Mouse (Mus musculus): ENCODE data around the gene Pdzrn4. TPM values are rescaled to one million over a fixed set of nuclear protein-coding genes. Genes with fewer than 3 reads are reported as not detected.
"Not testable (repeated sequence)": the region's sequence is repeated elsewhere in the genome, so short reads cannot be mapped to it uniquely, and the experiment has no call there.

The Pdzrn4 gene
- polyA plus RNA-seq (2014; fragmentation: Nextera tagmentation; extraction: Ambion mirVana) = 0.64 and 0.68 TPM in 2 replicates

- under 1% methylated on average over 54 of the region's 65 CpGs for WGBS (ENCODE audit: insufficient replicate concordance)
- Histone ChIP-seq H3K9me3 (replicated peaks; ENCODE audit: control insufficient read depth, low read length) (no peaks in the 10 kb centered on the region), H3K9ac (ENCODE audit: low read depth, low read length) (peak within 1 kb of the TSS; percentile 46; the same call in 1 of the 2 replicates), H3K4me1 (ENCODE audit: control insufficient read depth, insufficient read depth, low read length) (peaks cover 6% of the 10 kb centered on the region), H3K4me2 (peak within 1 kb of the TSS; percentile 97), H3K4me3 (ENCODE audit: low read depth, low read length) (peak within 1 kb of the TSS; percentile 61), H3K27ac (ENCODE audit: low read depth, low read length) (no peak within 1 kb of the TSS), H3K36me3 (ENCODE audit: control insufficient read depth, insufficient read depth, low read length) (no peaks in the 10 kb centered on the region), H3K27me3 (ENCODE audit: control insufficient read depth, insufficient read depth, low read length) (peaks cover 27% of the 10 kb centered on the region)
- 0 out of 2 replicates have a peak, but pooled peaks have one; percentile 35 for ATAC-seq (replicated peaks; ENCODE audit: insufficient number of reproducible peaks, low FRiP score, low TSS enrichment)
Observed at GRCm38 (mm10) chr15:92396770-92397608, at the start of gene Pdzrn4. Pdzrn4 (plus strand) TSS chr15:92396881.

- no peak overlapping the region for H3K4me3 ChIP-seq (ENCODE audit: low read depth, low read length)
- 50% methylated on average over 4 of the region's 4 CpGs for WGBS (ENCODE audit: insufficient replicate concordance)
- no peaks in the 10 kb centered on the region for H3K27me3 ChIP-seq (ENCODE audit: control insufficient read depth, insufficient read depth, low read length)
- no peak overlapping the region for H3K27ac ChIP-seq (ENCODE audit: low read depth, low read length)
- H3K4me1 ChIP-seq (ENCODE audit: control insufficient read depth, insufficient read depth, low read length) = no peaks in the 10 kb centered on the region
- no peak overlapping the region for H3K4me2 ChIP-seq
- ATAC-seq (replicated peaks; ENCODE audit: insufficient number of reproducible peaks, low FRiP score, low TSS enrichment) = no peak
- no peaks in the 10 kb centered on the region for H3K36me3 ChIP-seq (ENCODE audit: control insufficient read depth, insufficient read depth, low read length)
- H3K9ac ChIP-seq (ENCODE audit: low read depth, low read length) = no peak overlapping the region
- H3K9me3 ChIP-seq (replicated peaks; ENCODE audit: control insufficient read depth, low read length) = no peaks in the 10 kb centered on the region
Observed at GRCm38 (mm10) chr15:92347426-92347825, 49.3 kb upstream of the Pdzrn4 start.

GRCm38 (mm10) chr15:92347902-92348301 lies 48.8 kb upstream of the Pdzrn4 start:
- Histone ChIP-seq H3K9me3 (replicated peaks; ENCODE audit: control insufficient read depth, low read length) (no peaks in the 10 kb centered on the region), H3K4me2 (no peak overlapping the region), H3K27ac (ENCODE audit: low read depth, low read length) (no peak overlapping the region), H3K27me3 (ENCODE audit: control insufficient read depth, insufficient read depth, low read length) (no peaks in the 10 kb centered on the region), H3K4me3 (ENCODE audit: low read depth, low read length) (no peak overlapping the region), H3K9ac (ENCODE audit: low read depth, low read length) (no peak overlapping the region), H3K36me3 (ENCODE audit: control insufficient read depth, insufficient read depth, low read length) (no peaks in the 10 kb centered on the region), H3K4me1 (ENCODE audit: control insufficient read depth, insufficient read depth, low read length) (no peaks in the 10 kb centered on the region)
- 41% methylated on average over 3 of the region's 3 CpGs for WGBS (ENCODE audit: insufficient replicate concordance)
- ATAC-seq (replicated peaks; ENCODE audit: insufficient number of reproducible peaks, low FRiP score, low TSS enrichment) = no peak

- H3K9ac ChIP-seq (ENCODE audit: low read depth, low read length); H3K9me3 ChIP-seq (replicated peaks; ENCODE audit: control insufficient read depth, low read length); ATAC-seq (replicated peaks; ENCODE audit: insufficient number of reproducible peaks, low FRiP score, low TSS enrichment); H3K36me3 ChIP-seq (ENCODE audit: control insufficient read depth, insufficient read depth, low read length); H3K4me3 ChIP-seq (ENCODE audit: low read depth, low read length); H3K4me1 ChIP-seq (ENCODE audit: control insufficient read depth, insufficient read depth, low read length); H3K27ac ChIP-seq (ENCODE audit: low read depth, low read length); H3K4me2 ChIP-seq; H3K27me3 ChIP-seq (ENCODE audit: control insufficient read depth, insufficient read depth, low read length): not testable (repeated sequence)
Observed at GRCm38 (mm10) chr15:92348453-92348852, 48.2 kb upstream of the Pdzrn4 start.

- no peak for ATAC-seq (replicated peaks; ENCODE audit: insufficient number of reproducible peaks, low FRiP score, low TSS enrichment)
- H3K9ac ChIP-seq (ENCODE audit: low read depth, low read length) = no peak overlapping the region
- no peaks in the 10 kb centered on the region for H3K4me1 ChIP-seq (ENCODE audit: control insufficient read depth, insufficient read depth, low read length)
- H3K27me3 ChIP-seq (ENCODE audit: control insufficient read depth, insufficient read depth, low read length) = no peaks in the 10 kb centered on the region
- no peaks in the 10 kb centered on the region for H3K36me3 ChIP-seq (ENCODE audit: control insufficient read depth, insufficient read depth, low read length)
- WGBS (ENCODE audit: insufficient replicate concordance) = 48% methylated on average over 6 of the region's 6 CpGs
- no peaks in the 10 kb centered on the region for H3K9me3 ChIP-seq (replicated peaks; ENCODE audit: control insufficient read depth, low read length)
- no peak overlapping the region for H3K4me2 ChIP-seq
- no peak overlapping the region for H3K4me3 ChIP-seq (ENCODE audit: low read depth, low read length)
- no peak overlapping the region for H3K27ac ChIP-seq (ENCODE audit: low read depth, low read length)
Observed at GRCm38 (mm10) chr15:92364153-92364552, 32.5 kb upstream of the Pdzrn4 start.

- no peak overlapping the region for H3K27ac ChIP-seq (ENCODE audit: low read depth, low read length)
- no peaks in the 10 kb centered on the region for H3K36me3 ChIP-seq (ENCODE audit: control insufficient read depth, insufficient read depth, low read length)
- no peak overlapping the region for H3K4me2 ChIP-seq
- no peaks in the 10 kb centered on the region for H3K4me1 ChIP-seq (ENCODE audit: control insufficient read depth, insufficient read depth, low read length)
- no peak overlapping the region for H3K4me3 ChIP-seq (ENCODE audit: low read depth, low read length)
- H3K9me3 ChIP-seq (replicated peaks; ENCODE audit: control insufficient read depth, low read length) = no peaks in the 10 kb centered on the region
- no peak for ATAC-seq (replicated peaks; ENCODE audit: insufficient number of reproducible peaks, low FRiP score, low TSS enrichment)
- no peaks in the 10 kb centered on the region for H3K27me3 ChIP-seq (ENCODE audit: control insufficient read depth, insufficient read depth, low read length)
- no peak overlapping the region for H3K9ac ChIP-seq (ENCODE audit: low read depth, low read length)
Observed at GRCm38 (mm10) chr15:92364592-92364991, 32.1 kb upstream of the Pdzrn4 start.

- Histone ChIP-seq H3K9me3 (replicated peaks; ENCODE audit: control insufficient read depth, low read length) (no peaks in the 10 kb centered on the region), H3K27me3 (ENCODE audit: control insufficient read depth, insufficient read depth, low read length) (peaks cover 27% of the 10 kb centered on the region), H3K4me2 (no peak overlapping the region), H3K4me1 (ENCODE audit: control insufficient read depth, insufficient read depth, low read length) (peaks cover 6% of the 10 kb centered on the region), H3K27ac (ENCODE audit: low read depth, low read length) (no peak overlapping the region), H3K36me3 (ENCODE audit: control insufficient read depth, insufficient read depth, low read length) (no peaks in the 10 kb centered on the region), H3K4me3 (ENCODE audit: low read depth, low read length) (no peak overlapping the region), H3K9ac (ENCODE audit: low read depth, low read length) (no peak overlapping the region)
- WGBS (ENCODE audit: insufficient replicate concordance) = 77% methylated on average over 5 of the region's 5 CpGs
- no peak for ATAC-seq (replicated peaks; ENCODE audit: insufficient number of reproducible peaks, low FRiP score, low TSS enrichment)
Observed at GRCm38 (mm10) chr15:92394811-92395210, 1.9 kb upstream of the Pdzrn4 start.

- Histone ChIP-seq H3K9me3 (replicated peaks; ENCODE audit: control insufficient read depth, low read length) (no peaks in the 10 kb centered on the region), H3K4me2 (no peak overlapping the region), H3K4me1 (ENCODE audit: control insufficient read depth, insufficient read depth, low read length) (peaks cover 6% of the 10 kb centered on the region), H3K36me3 (ENCODE audit: control insufficient read depth, insufficient read depth, low read length) (no peaks in the 10 kb centered on the region), H3K27me3 (ENCODE audit: control insufficient read depth, insufficient read depth, low read length) (peaks cover 27% of the 10 kb centered on the region), H3K27ac (ENCODE audit: low read depth, low read length) (no peak overlapping the region), H3K9ac (ENCODE audit: low read depth, low read length) (no peak overlapping the region), H3K4me3 (ENCODE audit: low read depth, low read length) (no peak overlapping the region)
- WGBS (ENCODE audit: insufficient replicate concordance) = 40% methylated on average over 2 of the region's 2 CpGs
- no peak for ATAC-seq (replicated peaks; ENCODE audit: insufficient number of reproducible peaks, low FRiP score, low TSS enrichment)
Observed at GRCm38 (mm10) chr15:92398747-92399146, 2.1 kb downstream of the Pdzrn4 start.

GRCm38 (mm10) chr15:92399278-92399677 lies 2.6 kb downstream of the Pdzrn4 start:
- H3K9me3 ChIP-seq (replicated peaks; ENCODE audit: control insufficient read depth, low read length) = no peaks in the 10 kb centered on the region
- H3K4me3 ChIP-seq (ENCODE audit: low read depth, low read length) = no peak overlapping the region
- no peak overlapping the region for H3K4me2 ChIP-seq
- peaks cover 27% of the 10 kb centered on the region for H3K27me3 ChIP-seq (ENCODE audit: control insufficient read depth, insufficient read depth, low read length)
- H3K4me1 ChIP-seq (ENCODE audit: control insufficient read depth, insufficient read depth, low read length) = peaks cover 6% of the 10 kb centered on the region
- H3K9ac ChIP-seq (ENCODE audit: low read depth, low read length) = no peak overlapping the region
- no peak for ATAC-seq (replicated peaks; ENCODE audit: insufficient number of reproducible peaks, low FRiP score, low TSS enrichment)
- no peak overlapping the region for H3K27ac ChIP-seq (ENCODE audit: low read depth, low read length)
- WGBS (ENCODE audit: insufficient replicate concordance) = 66% methylated on average over 5 of the region's 5 CpGs
- no peaks in the 10 kb centered on the region for H3K36me3 ChIP-seq (ENCODE audit: control insufficient read depth, insufficient read depth, low read length)

Data from heart, embryonic 11.5 days (tissue).